Mouse (Mus musculus) CH12.LX (cell line): Measurements from ENCODE around the gene Sept8. TPM values are rescaled to one million over a fixed set of nuclear protein-coding genes. Genes with fewer than 3 reads are reported as not detected.

ENCODE experiments used
- DNase-seq: peaks from one replicate; pipeline ENCODE4 v3.0.0-alpha.2; 2013; ENCODE audit errors: extremely low read depth
- H3K27ac ChIP-seq: 2 replicates; pipeline ENCODE4 v1.5.1; 2012; ENCODE audit warnings: low read depth, mild to moderate bottlenecking, control low read depth, moderate library complexity; ENCODE audit not compliant: insufficient read depth
- H3K27me3 ChIP-seq: replicated peaks from 2 replicates; pipeline ENCODE3; 2012; ENCODE audit warnings: inconsistent platforms
- H3K36me3 ChIP-seq, 2 experiments: replicated peaks in 1 of 2; 2 replicates each; pipeline versions ENCODE3 to v1.6.1; 2012; ENCODE audit warnings: inconsistent platforms in 1 of 2, low read length in 1 of 2, mild to moderate bottlenecking in 1 of 2, mixed read lengths in 1 of 2, moderate library complexity in 1 of 2; ENCODE audit not compliant: control insufficient read depth in 1 of 2, insufficient read depth in 1 of 2
- H3K4me1 ChIP-seq, 2 experiments: 2 replicates each; pipeline ENCODE4 v1.6.1; 2012; ENCODE audit warnings: inconsistent platforms in 1 of 2, moderate library complexity in 1 of 2; ENCODE audit not compliant: insufficient read depth in 2 of 2, control insufficient read depth in 1 of 2
- H3K4me2 ChIP-seq: 2 replicates; pipeline ENCODE4 v1.6.1; 2012; ENCODE audit warnings: low read depth, mild to moderate bottlenecking, control low read depth; ENCODE audit not compliant: poor library complexity, insufficient read depth, severe bottlenecking
- H3K4me3 ChIP-seq, 3 experiments: fragments of 150-350 bp in 1 of 3; sonication (generic) in 1 of 3; replicated peaks in 1 of 3; 2 replicates each; pipeline versions ENCODE3 to v1.5.1; 2011 to 2012; ENCODE audit warnings: low read depth in 2 of 3, low read length in 2 of 3, mild to moderate bottlenecking in 2 of 3, moderate library complexity in 2 of 3, control low read depth in 1 of 3, improper control_type of control experiment in 1 of 3, inconsistent platforms in 1 of 3, mixed read lengths in 1 of 3; ENCODE audit not compliant: poor library complexity in 1 of 3
- H3K79me2 ChIP-seq: replicated peaks from 2 replicates; pipeline ENCODE4 v1.6.1; 2012; ENCODE audit warnings: mild to moderate bottlenecking, moderate library complexity; ENCODE audit not compliant: control insufficient read depth, poor library complexity, insufficient read depth, severe bottlenecking; ENCODE audit errors: extremely low read depth
- H3K9ac ChIP-seq: 2 replicates; pipeline ENCODE4 v1.6.1; 2012; ENCODE audit warnings: low read depth, mild to moderate bottlenecking, control low read depth, moderate library complexity; ENCODE audit not compliant: insufficient read depth
- H3K9me3 ChIP-seq: replicated peaks from 2 replicates; pipeline ENCODE3; 2012; ENCODE audit warnings: low read length, inconsistent platforms, mixed read lengths
- BHLHE40 ChIP-seq: IDR thresholded peaks from 2 replicates; pipeline ENCODE4 v1.6.1; 2011; ENCODE audit warnings: mild to moderate bottlenecking, low read depth, low read length, improper control_type of control experiment
- ELF1 ChIP-seq: IDR thresholded peaks from 2 replicates; pipeline ENCODE4 v1.6.1; 2014; ENCODE audit warnings: low read depth, mild to moderate bottlenecking, inconsistent platforms, low read length, improper control_type of control experiment
- EP300 ChIP-seq: IDR thresholded peaks from 2 replicates; pipeline ENCODE4 v1.6.1; 2011; ENCODE audit warnings: low read length, improper control_type of control experiment
- ETS1 ChIP-seq: conservative IDR thresholded peaks from 2 replicates; pipeline ENCODE4 v1.6.1; 2012; ENCODE audit warnings: low read depth, mild to moderate bottlenecking, inconsistent platforms, low read length, improper control_type of control experiment, moderate library complexity
- HCFC1 ChIP-seq: IDR thresholded peaks from 2 replicates; pipeline ENCODE4 v1.6.1; 2012; ENCODE audit warnings: low read depth, mild to moderate bottlenecking, inconsistent platforms, low read length, improper control_type of control experiment
- JUN ChIP-seq: IDR thresholded peaks from 2 replicates; pipeline ENCODE4 v1.6.1; 2011; ENCODE audit warnings: low read depth, mild to moderate bottlenecking, low read length, improper control_type of control experiment, moderate library complexity; ENCODE audit not compliant: insufficient read depth
- JUND ChIP-seq: conservative IDR thresholded peaks from 2 replicates; pipeline ENCODE4 v1.6.1; 2011; ENCODE audit warnings: low read depth, low read length, improper control_type of control experiment
- MAFK ChIP-seq: IDR thresholded peaks from 2 replicates; pipeline ENCODE4 v1.6.1; 2011; ENCODE audit warnings: low read length, improper control_type of control experiment; ENCODE audit not compliant: insufficient replicate concordance
- MAZ ChIP-seq: IDR thresholded peaks from 2 replicates; pipeline ENCODE4 v1.6.1; 2012; ENCODE audit warnings: low read depth, mild to moderate bottlenecking, inconsistent platforms, low read length, improper control_type of control experiment, moderate library complexity
- MEF2A ChIP-seq: IDR thresholded peaks from 2 replicates; pipeline ENCODE4 v1.6.1; 2014; ENCODE audit warnings: low read depth, mild to moderate bottlenecking, inconsistent platforms, low read length, improper control_type of control experiment, borderline replicate concordance
- MYC ChIP-seq: IDR thresholded peaks from 2 replicates; pipeline ENCODE4 v1.6.1; 2011; ENCODE audit warnings: low read depth, mild to moderate bottlenecking, improper control_type of control experiment, low read length
- NELFE ChIP-seq: IDR thresholded peaks from 2 replicates; pipeline ENCODE4 v1.6.1; 2011; ENCODE audit warnings: low read depth, low read length, improper control_type of control experiment
- NRF1 ChIP-seq: IDR thresholded peaks from 2 replicates; pipeline ENCODE4 v1.6.1; 2014; ENCODE audit warnings: low read depth, mild to moderate bottlenecking, inconsistent platforms, low read length, improper control_type of control experiment, moderate library complexity
- PAX5 ChIP-seq: IDR thresholded peaks from 2 replicates; pipeline ENCODE4 v1.6.1; 2012; ENCODE audit warnings: low read length, inconsistent platforms, mixed read lengths
- POLR2A ChIP-seq: IDR thresholded peaks from 2 replicates; pipeline ENCODE4 v1.6.1; 2011; ENCODE audit warnings: low read depth, mild to moderate bottlenecking, improper control_type of control experiment, low read length
- POLR2AphosphoS2 ChIP-seq: IDR thresholded peaks from 2 replicates; pipeline ENCODE4 v1.6.1; 2011; ENCODE audit warnings: low read depth, low read length, improper control_type of control experiment
- RCOR1 ChIP-seq: conservative IDR thresholded peaks from 2 replicates; pipeline ENCODE4 v1.6.1; 2012; ENCODE audit warnings: low read depth, mild to moderate bottlenecking, inconsistent platforms, low read length, improper control_type of control experiment
- SIN3A ChIP-seq: IDR thresholded peaks from 2 replicates; pipeline ENCODE4 v1.6.1; 2012; ENCODE audit warnings: low read length, improper control_type of control experiment, inconsistent platforms
- TBP ChIP-seq: conservative IDR thresholded peaks from 2 replicates; pipeline ENCODE4 v1.6.1; 2011; ENCODE audit warnings: low read depth, low read length, improper control_type of control experiment
- TCF12 ChIP-seq: IDR thresholded peaks from 2 replicates; pipeline ENCODE4 v1.6.1; 2014; ENCODE audit warnings: low read depth, mild to moderate bottlenecking, inconsistent platforms, low read length, improper control_type of control experiment
- ZMIZ1 ChIP-seq: IDR thresholded peaks from 2 replicates; pipeline ENCODE4 v1.6.1; 2012; ENCODE audit warnings: low read depth, mild to moderate bottlenecking, inconsistent platforms, low read length, improper control_type of control experiment
- ZNF384 ChIP-seq: IDR thresholded peaks from 2 replicates; pipeline ENCODE4 v1.6.1; 2012; ENCODE audit warnings: low read depth, low read length, improper control_type of control experiment, inconsistent platforms
- dilution Hi-C: fragments of 300-500 bp; cut with MboI; formaldehyde crosslinking; loops from 2 replicates; pipeline ENCODE4 v1.14.3; 2020; ENCODE audit warnings: low sequenced_read_pairs; ENCODE audit not compliant: extremely low pct_unique_long_range_greater_than_20kb, extremely low pct_ligation_motif_present
- in situ Hi-C: fragments of 300-500 bp; cut with MboI; formaldehyde crosslinking; loops from 3 replicates; pipeline ENCODE4 v1.14.3; 2019; ENCODE audit warnings: low sequenced_read_pairs, low pct_ligation_motif_present, low pct_unique_long_range_greater_than_20kb, mixed read lengths
- polyA plus RNA-seq: library from polyadenylated mRNA; unstranded; fragments of >175 nt; gene quantifications from 2 replicates; pipeline ENCODE4 v1.2.1, GENCODE M21; 2012; ENCODE audit warnings: low read depth; ENCODE audit not compliant: insufficient read length
- total RNA-seq, 2 experiments: library from RNA; depleted of rRNA; stranded (reverse); fragments of 300-350 nt in 1 of 2; fragments of >200 nt in 1 of 2; gene quantifications; 2 replicates each; pipeline ENCODE4 v1.2.3; 2012 to 2014

Gene Sept8
- total and polyA plus RNA-seq, 3 experiments: 8.5 to 21.9 (median 15.2) TPM

DNA sequence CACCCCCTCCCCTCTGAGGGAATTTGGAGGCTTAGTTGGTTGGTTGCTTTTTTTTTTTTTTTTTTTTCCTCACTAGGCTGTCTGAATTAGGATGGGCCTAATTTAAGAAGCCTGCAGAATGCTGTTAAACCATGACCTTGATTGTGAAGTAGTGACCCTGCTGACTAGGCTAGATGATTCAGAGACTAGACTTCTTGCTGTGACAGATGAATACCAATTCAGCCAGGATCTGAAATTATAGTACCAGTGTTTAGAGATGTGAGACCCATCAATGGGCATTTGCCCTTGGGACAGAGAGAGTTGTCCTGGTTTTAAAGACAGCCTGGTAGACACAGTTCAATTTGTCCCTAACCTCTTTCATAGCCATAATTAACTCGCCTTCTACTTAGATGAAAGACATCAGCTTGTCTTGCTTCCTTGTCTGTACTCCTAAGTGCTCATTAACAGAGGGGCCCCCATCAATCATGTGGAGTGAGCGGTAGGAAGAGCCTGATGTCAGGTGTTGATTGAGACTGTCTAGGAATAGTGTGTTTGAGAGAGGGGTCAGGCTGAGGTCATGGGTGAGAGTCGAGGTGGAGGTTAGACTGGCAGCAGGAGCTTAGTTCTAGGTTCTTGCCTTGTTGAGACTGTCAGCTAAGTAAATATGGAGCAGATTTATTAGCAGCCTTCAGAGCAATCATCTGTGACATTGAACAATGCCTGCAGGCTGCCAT is 25.7 kb upstream of the Sept8 start:
- peaks cover 18 to 72% of the 10 kb centered on the region in 2 experiments for H3K4me1 ChIP-seq
- DNase-seq: no peak
- no peak overlapping the region for H3K4me3 ChIP-seq
- H3K27me3 ChIP-seq: no peaks in the 10 kb centered on the region
- no peak for TF ChIP-seq JUND
- TF ChIP-seq ZNF384: peak; percentile 69; the same call in 1 of the 2 replicates
- TF ChIP-seq NELFE: no peak
- no peak for TF ChIP-seq PAX5
- TF ChIP-seq MYC: no peak
- no peaks in the 10 kb centered on the region for H3K9me3 ChIP-seq
- no peaks in the 10 kb centered on the region for H3K36me3 ChIP-seq
- in situ Hi-C loops: no loop called here
- no peak overlapping the region for H3K4me2 ChIP-seq
- no peak overlapping the region for H3K9ac ChIP-seq
- no peaks in the 10 kb centered on the region for H3K79me2 ChIP-seq
- dilution Hi-C loops: no loop called here
- no peak overlapping the region for H3K27ac ChIP-seq

DNA sequence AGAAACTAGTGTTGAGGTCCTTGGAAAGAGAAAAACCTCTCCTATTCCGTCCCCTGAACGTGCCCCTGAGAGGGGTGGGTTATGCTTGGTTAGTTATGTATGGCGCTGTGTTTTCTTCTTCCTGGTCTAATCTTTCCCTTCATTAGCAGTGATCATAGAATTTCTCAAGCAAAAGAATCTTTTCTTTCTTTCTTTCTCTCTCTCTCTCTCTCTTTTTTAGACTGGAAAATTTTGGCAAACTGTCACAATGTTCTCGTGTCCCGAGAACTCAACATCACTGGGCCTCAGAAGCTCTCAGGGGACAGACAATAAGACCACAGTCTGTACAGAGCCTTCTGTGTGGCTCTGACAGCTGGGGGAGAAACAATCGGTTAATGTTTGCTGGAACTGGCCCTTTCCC is 23.6 kb upstream of the Sept8 start:
- in situ Hi-C loops: no loop called here
- Histone ChIP-seq H3K9ac (peak overlapping the region; percentile 24), H3K27ac (no peak overlapping the region), H3K27me3 (no peaks in the 10 kb centered on the region), H3K4me3 (no peak overlapping the region), H3K79me2 (no peaks in the 10 kb centered on the region), H3K4me2 (peak overlapping the region; percentile 52)
- dilution Hi-C loops: no loop called here
- peak; percentile 61 for DNase-seq
- peak; percentile 53 for TF ChIP-seq MEF2A
- no peak for TF ChIP-seq SIN3A
- 0 out of 2 replicates have a peak, but pooled peaks have one; percentile 28 for TF ChIP-seq TBP
- TF ChIP-seq RCOR1: peak; percentile 70; the same call in 1 of the 2 replicates
- peak; percentile 85 for TF ChIP-seq BHLHE40
- no peak for TF ChIP-seq POLR2A
- peak; percentile 53 for TF ChIP-seq ETS1
- no peak for TF ChIP-seq HCFC1
- 0 out of 2 replicates have a peak, but pooled peaks have one; percentile 5 for TF ChIP-seq MAFK
- TF ChIP-seq TCF12: peak; percentile 30; the same call in 1 of the 2 replicates
- TF ChIP-seq ZMIZ1: no peak
- TF ChIP-seq MAZ: 0 out of 2 replicates have a peak, but pooled peaks have one; percentile 30
- TF ChIP-seq POLR2AphosphoS2: no peak
- TF ChIP-seq JUN: no peak
- peak; percentile 31; the same call in 1 of the 2 replicates for TF ChIP-seq MYC
- peak; percentile 48; the same call in 1 of the 2 replicates for TF ChIP-seq ELF1
- TF ChIP-seq NRF1: no peak
- peak; percentile 73 for TF ChIP-seq EP300
- TF ChIP-seq, all 38 proteins: peak for 11
- Histone ChIP-seq H3K36me3 (no peaks in the 10 kb centered on the region), H3K4me1 (peaks cover 21 to 72% of the 10 kb centered on the region in 2 experiments), H3K9me3 (no peaks in the 10 kb centered on the region)
